Mouse (Mus musculus) central nervous system, embryonic 11.5 days (tissue): Measurements from ENCODE around the gene Olfr963. TPM values are rescaled to one million over a fixed set of nuclear protein-coding genes. Genes with fewer than 3 reads are reported as not detected.

ENCODE experiments used
- polyA plus RNA-seq: library from polyadenylated mRNA; depleted of rRNA; stranded (reverse); fragments of >200 nt; gene quantifications from 2 replicates; pipeline ENCODE4 v1.2.3, GENCODE M21; 2012; rRNA removed

Gene Olfr963
- polyA plus RNA-seq: not detected in 2 replicates

GRCm38 (mm10) chr9:39666905-39667304, at the start of gene Olfr963:
TSS of gene Olfr963 (plus strand) at chr9:39667205.

GRCm38 (mm10) chr9:39621073-39621472, 45.9 kb upstream of the Olfr963 start, which contains the start of gene Olfr960:
TSS of gene Olfr960 (plus strand) at chr9:39621373.

GRCm38 (mm10) chr9:39644785-39645184, 22.2 kb upstream of the Olfr963 start, which contains the start of gene Olfr961:
TSS of gene Olfr961 (plus strand) at chr9:39645085.

GRCm38 (mm10) chr9:39707017-39707416, 40.0 kb downstream of the Olfr963 start, which contains the start of gene Olfr149:
TSS of gene Olfr149 (minus strand) at chr9:39707117.

GRCm38 (mm10) chr9:39711053-39711452, 44.0 kb downstream of the Olfr963 start, which contains the start of gene Olfr965:
TSS of gene Olfr965 (plus strand) at chr9:39711353.

Other genes with a start within 250 kb of the Olfr963 start
- gene Olfr952, start 240.1 kb upstream of the Olfr963 start, polyA plus RNA-seq: not detected in 2 replicates
- not detected in 2 replicates for gene Olfr954, start 210.5 kb upstream of the Olfr963 start, polyA plus RNA-seq
- not detected in 2 replicates for gene Olfr955, start 195.3 kb upstream of the Olfr963 start, polyA plus RNA-seq
- not detected in 2 replicates for gene Olfr44, start 173.2 kb upstream of the Olfr963 start, polyA plus RNA-seq
- not detected in 2 replicates for gene Olfr957, start 151.4 kb upstream of the Olfr963 start, polyA plus RNA-seq
- not detected in 2 replicates for gene Olfr958, start 113.2 kb upstream of the Olfr963 start, polyA plus RNA-seq
- gene Olfr959, start 91.6 kb upstream of the Olfr963 start, polyA plus RNA-seq: not detected in 2 replicates
- 13.6 and 24.2 TPM in 2 replicates for gene AW551984, start 62.8 kb upstream of the Olfr963 start, polyA plus RNA-seq
- gene Olfr148, start 56.5 kb upstream of the Olfr963 start, polyA plus RNA-seq: 0.04 TPM in 1 of 2 replicates, not detected in the other
- 0.07 TPM in 1 of 2 replicates, not detected in the other for gene Olfr960, start 45.8 kb upstream of the Olfr963 start, polyA plus RNA-seq
- not detected in 2 replicates for gene Olfr961, start 22.1 kb upstream of the Olfr963 start, polyA plus RNA-seq
- not detected in 2 replicates for gene Olfr149, start 39.9 kb downstream of the Olfr963 start, polyA plus RNA-seq
- not detected in 2 replicates for gene Olfr965, start 44.1 kb downstream of the Olfr963 start, polyA plus RNA-seq
- gene Olfr150, start 63.8 kb downstream of the Olfr963 start, polyA plus RNA-seq: not detected in 2 replicates
- not detected in 2 replicates for gene Olfr967, start 79.0 kb downstream of the Olfr963 start, polyA plus RNA-seq
- gene Olfr968, start 116.0 kb downstream of the Olfr963 start, polyA plus RNA-seq: not detected in 2 replicates
- not detected in 2 replicates for gene Olfr969, start 123.7 kb downstream of the Olfr963 start, polyA plus RNA-seq
- not detected in 2 replicates for gene Olfr970, start 141.7 kb downstream of the Olfr963 start, polyA plus RNA-seq
- not detected in 2 replicates for gene Olfr971, start 169.7 kb downstream of the Olfr963 start, polyA plus RNA-seq
- gene Olfr972, start 199.2 kb downstream of the Olfr963 start, polyA plus RNA-seq: not detected in 2 replicates
- not detected in 2 replicates for gene Olfr229, start 240.1 kb downstream of the Olfr963 start, polyA plus RNA-seq